Mouse (Mus musculus) liver, embryonic 14.5 days (tissue): ENCODE data around the gene Slc34a2. TPM values are rescaled to one million over a fixed set of nuclear protein-coding genes. Genes with fewer than 3 reads are reported as not detected.

ENCODE experiments used
- ATAC-seq: fragments of 200-750 bp; cut with Nextera tagmentation; 2 replicates; pipeline ENCODE4 v1.8.0; 2017; ENCODE audit warnings: moderate number of reproducible peaks, mild to moderate bottlenecking, moderate library complexity; ENCODE audit not compliant: insufficient read depth
- DNase-seq, 3 experiments: peaks; one replicate each; pipeline ENCODE4 v3.0.0-alpha.2; 2012 to 2013; ENCODE audit warnings: low read depth in 3 of 3, low spot score in 3 of 3
- H3K27ac ChIP-seq: fragments of 300-500 bp; sonication (generic); 2 replicates; pipeline ENCODE4 v1.5.1; 2014; ENCODE audit warnings: moderate library complexity, mild to moderate bottlenecking, control low read depth, inconsistent platforms
- H3K27me3 ChIP-seq: fragments of 300-500 bp; sonication (generic); 2 replicates; pipeline ENCODE4 v1.6.1; 2014; ENCODE audit warnings: mild to moderate bottlenecking, low read length, moderate library complexity; ENCODE audit not compliant: control insufficient read depth, insufficient read depth
- H3K36me3 ChIP-seq: fragments of 300-500 bp; sonication (generic); replicated peaks from 2 replicates; pipeline ENCODE4 v1.6.1; 2014; ENCODE audit warnings: low read depth; ENCODE audit not compliant: control insufficient read depth, insufficient read depth
- H3K4me1 ChIP-seq, 2 experiments: fragments of 200-500 bp in 1 of 2; fragments of 300-500 bp in 1 of 2; sonication (generic) in 1 of 2; replicated peaks; 2 replicates each; pipeline ENCODE4 v1.6.1; 2012 to 2014; ENCODE audit warnings: antibody characterized with exemption in 1 of 2, inconsistent platforms in 1 of 2, low read length in 1 of 2; ENCODE audit not compliant: control insufficient read depth in 2 of 2, insufficient read depth in 2 of 2
- H3K4me2 ChIP-seq: fragments of 300-500 bp; sonication (generic); 2 replicates; pipeline ENCODE4 v1.6.1; 2014; ENCODE audit warnings: low read depth, mild to moderate bottlenecking, control low read depth, moderate library complexity
- H3K4me3 ChIP-seq, 2 experiments: fragments of 200-500 bp in 1 of 2; fragments of 300-500 bp in 1 of 2; sonication (generic) in 1 of 2; 2 replicates each; pipeline ENCODE4 v1.5.1; 2012 to 2014; ENCODE audit warnings: low read depth in 2 of 2, low read length in 2 of 2, mild to moderate bottlenecking in 2 of 2, control low read depth in 1 of 2, inconsistent platforms in 1 of 2, moderate library complexity in 1 of 2; ENCODE audit not compliant: insufficient read depth in 1 of 2
- H3K9ac ChIP-seq: fragments of 300-500 bp; sonication (generic); replicated peaks from 2 replicates; pipeline ENCODE4 v1.6.1; 2014; ENCODE audit warnings: mild to moderate bottlenecking, control low read depth, moderate library complexity
- H3K9me3 ChIP-seq: fragments of 300-500 bp; sonication (generic); 2 replicates; pipeline ENCODE4 v1.6.1; 2016; ENCODE audit warnings: low read length, mixed read lengths; ENCODE audit not compliant: control insufficient read depth
- CTCF ChIP-seq: IDR thresholded peaks from 2 replicates; pipeline ENCODE4 v1.5.1; 2016; ENCODE audit warnings: antibody characterized with exemption, low read depth, control low read depth
- EP300 ChIP-seq: IDR thresholded peaks from 2 replicates; pipeline ENCODE4 v1.6.1; 2016; ENCODE audit warnings: antibody characterized with exemption, low read depth
- WGBS: fragments of 180-500 bp; shearing (Covaris S2); extraction: QIAGEN DNeasy Blood & Tissue Kit; methylation state at CpG from one replicate; pipeline ENCODE4 v1.1.7; 2014; ENCODE audit not compliant: insufficient replicate concordance; 5-methylcytosine and 5-hydroxymethylcytosine counted together
- polyA plus RNA-seq, 2 experiments: library from polyadenylated mRNA; depleted of rRNA in 1 of 2; stranded (reverse) in 1 of 2; unstranded in 1 of 2; fragments of >200 nt; fragmentation: Nextera tagmentation in 1 of 2; extraction: Ambion mirVana in 1 of 2; gene quantifications; 2 replicates each; pipeline versions ENCODE4 v1.2.1 to v1.2.3; 2012 to 2014

Slc34a2 gene
- polyA plus RNA-seq, 2 experiments: 0.02 TPM; not detected in 1

- no peaks in the 10 kb centered on the region for H3K36me3 ChIP-seq
- ATAC-seq (no peak), DNase-seq (no peak)
- H3K27me3 ChIP-seq: no peaks in the 10 kb centered on the region
- H3K27ac ChIP-seq: no peak overlapping the region
- no peak for TF ChIP-seq CTCF
- TF ChIP-seq EP300: no peak
- no peak overlapping the region for H3K9ac ChIP-seq
- no peaks in the 10 kb centered on the region for H3K9me3 ChIP-seq
- no peak overlapping the region for H3K4me3 ChIP-seq
- H3K4me2 ChIP-seq: no peak overlapping the region
- H3K4me1 ChIP-seq: no peaks in the 10 kb centered on the region
- 10% methylated on average over 4 of the region's 4 CpGs for WGBS
Observed at GRCm38 (mm10) chr5:53106731-53107130, 68.8 kb downstream of the Slc34a2 start.

GRCm38 (mm10) chr5:53108026-53108425 is 70.1 kb downstream of the Slc34a2 start:
- H3K27me3 ChIP-seq: no peaks in the 10 kb centered on the region
- no peak overlapping the region for H3K9ac ChIP-seq
- DNase-seq (no peak), ATAC-seq (no peak)
- H3K36me3 ChIP-seq: no peaks in the 10 kb centered on the region
- H3K4me3 ChIP-seq: no peak overlapping the region
- H3K4me1 ChIP-seq: no peaks in the 10 kb centered on the region
- no peak overlapping the region for H3K27ac ChIP-seq
- no peak overlapping the region for H3K4me2 ChIP-seq
- WGBS: 65% methylated on average over 9 of the region's 9 CpGs
- TF ChIP-seq CTCF: no peak
- TF ChIP-seq EP300: no peak
- no peaks in the 10 kb centered on the region for H3K9me3 ChIP-seq

GRCm38 (mm10) chr5:53108668-53109067 is 70.8 kb downstream of the Slc34a2 start:
- ATAC-seq (no peak), DNase-seq (no peak)
- Histone ChIP-seq H3K36me3 (no peaks in the 10 kb centered on the region), H3K27ac (no peak overlapping the region), H3K4me2 (no peak overlapping the region), H3K4me3 (no peak overlapping the region), H3K27me3 (no peaks in the 10 kb centered on the region), H3K9ac (no peak overlapping the region), H3K9me3 (no peaks in the 10 kb centered on the region), H3K4me1 (no peaks in the 10 kb centered on the region)
- 60% methylated on average over 1 of the region's 1 CpGs for WGBS
- no peak for TF ChIP-seq CTCF
- no peak for TF ChIP-seq EP300

GRCm38 (mm10) chr5:53110225-53110624 is 72.3 kb downstream of the Slc34a2 start:
- Histone ChIP-seq H3K27ac (no peak overlapping the region), H3K27me3 (no peaks in the 10 kb centered on the region), H3K4me1 (no peaks in the 10 kb centered on the region), H3K9ac (no peak overlapping the region), H3K4me3 (no peak overlapping the region), H3K4me2 (no peak overlapping the region), H3K36me3 (no peaks in the 10 kb centered on the region), H3K9me3 (no peaks in the 10 kb centered on the region)
- no peak for TF ChIP-seq EP300
- TF ChIP-seq CTCF: no peak
- WGBS: 55% methylated on average over 4 of the region's 4 CpGs
- DNase-seq (no peak), ATAC-seq (no peak)

GRCm38 (mm10) chr5:53111036-53111435 is 73.2 kb downstream of the Slc34a2 start:
- no peak for DNase-seq
- TF ChIP-seq CTCF (no peak), EP300 (no peak)
- H3K9ac ChIP-seq: no peak overlapping the region
- no peaks in the 10 kb centered on the region for H3K27me3 ChIP-seq
- no peaks in the 10 kb centered on the region for H3K4me1 ChIP-seq
- no peaks in the 10 kb centered on the region for H3K36me3 ChIP-seq
- 57% methylated on average over 5 of the region's 5 CpGs for WGBS
- H3K27ac ChIP-seq: no peak overlapping the region
- no peaks in the 10 kb centered on the region for H3K9me3 ChIP-seq
- H3K4me3 ChIP-seq: no peak overlapping the region
- no peak for ATAC-seq
- no peak overlapping the region for H3K4me2 ChIP-seq
